Mouse (Mus musculus): Measurements from ENCODE around the gene Ercc8. TPM values are rescaled to one million over a fixed set of nuclear protein-coding genes. Genes with fewer than 3 reads are reported as not detected.

Gene Ercc8
- polyA plus RNA-seq, 1 experiment, result 20.2 TPM

GRCm38 (mm10) chr13:108229634-108230330 lies 71.3 kb downstream of the Ercc8 start:
- TF ChIP-seq CTCF (IDR thresholded peaks at IDR 0.05; ENCODE audit: borderline replicate concordance, insufficient read depth, low read depth, low read length) (no peak), POLR2A (IDR thresholded peaks at IDR 0.05; ENCODE audit: borderline replicate concordance, insufficient read depth, low read length) (no peak)
- no peaks in the 10 kb centered on the region for H3K4me1 ChIP-seq (ENCODE audit: control insufficient read depth, insufficient read depth, low read length)
- no peaks in the 10 kb centered on the region for H3K27me3 ChIP-seq (ENCODE audit: control insufficient read depth, insufficient read depth, low read length)
- H3K27ac ChIP-seq (ENCODE audit: insufficient read depth, low read length), result no peak overlapping the region
- no peak overlapping the region for H3K4me3 ChIP-seq (replicated peaks; ENCODE audit: insufficient read depth, low read depth, low read length)
- DNase-seq, result no peak
- WGBS, result 75% methylated on average over 6 of the region's 6 CpGs

GRCm38 (mm10) chr13:108240012-108240411 lies 81.5 kb downstream of the Ercc8 start:
- peak; percentile 21 to 27 for DNase-seq
- TF ChIP-seq POLR2A (IDR thresholded peaks at IDR 0.05; ENCODE audit: borderline replicate concordance, insufficient read depth, low read length) (no peak), CTCF (IDR thresholded peaks at IDR 0.05; ENCODE audit: borderline replicate concordance, insufficient read depth, low read depth, low read length) (no peak)
- no peak overlapping the region for H3K27ac ChIP-seq (ENCODE audit: insufficient read depth, low read length)
- WGBS, result 6% methylated on average over 4 of the region's 4 CpGs
- H3K27me3 ChIP-seq (ENCODE audit: control insufficient read depth, insufficient read depth, low read length), result no peaks in the 10 kb centered on the region; the same call in 1 of the 2 replicates
- no peak overlapping the region for H3K4me3 ChIP-seq (replicated peaks; ENCODE audit: insufficient read depth, low read depth, low read length)
- peaks cover 4% of the 10 kb centered on the region; the same call in 1 of the 2 replicates for H3K4me1 ChIP-seq (ENCODE audit: control insufficient read depth, insufficient read depth, low read length)

DNA sequence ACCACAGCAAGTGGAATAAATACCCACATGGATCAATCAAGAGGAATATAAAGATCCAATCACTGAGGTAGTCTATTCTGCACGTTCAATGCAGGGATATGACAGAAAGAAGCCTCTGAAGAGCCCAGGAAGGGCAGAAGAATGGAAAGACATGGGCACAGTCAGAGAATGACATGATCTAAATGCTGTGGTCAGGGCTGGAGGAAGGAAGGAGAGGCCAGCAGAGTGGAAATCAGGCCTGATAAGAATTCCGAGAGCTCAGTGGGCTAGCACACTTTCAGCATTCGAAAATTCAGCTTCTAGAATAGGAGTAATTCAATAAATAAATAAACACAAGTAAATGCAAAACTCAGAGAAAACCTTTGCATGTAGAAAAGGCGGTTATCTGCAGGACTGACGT lies 83.2 kb downstream of the Ercc8 start:
- Histone ChIP-seq H3K27me3 (ENCODE audit: control insufficient read depth, insufficient read depth, low read length) (no peaks in the 10 kb centered on the region), H3K27ac (ENCODE audit: insufficient read depth, low read length) (no peak overlapping the region), H3K4me3 (replicated peaks; ENCODE audit: insufficient read depth, low read depth, low read length) (no peak overlapping the region), H3K4me1 (ENCODE audit: control insufficient read depth, insufficient read depth, low read length) (peaks cover 4% of the 10 kb centered on the region; the same call in 1 of the 2 replicates)
- WGBS, result 90% methylated on average over 5 of the region's 5 CpGs
- TF ChIP-seq POLR2A (IDR thresholded peaks at IDR 0.05; ENCODE audit: borderline replicate concordance, insufficient read depth, low read length) (no peak), CTCF (IDR thresholded peaks at IDR 0.05; ENCODE audit: borderline replicate concordance, insufficient read depth, low read depth, low read length) (no peak)
- DNase-seq, result no peak

Other genes with a start within 250 kb of the Ercc8 start
- gene Smim15, start 114.3 kb upstream of the Ercc8 start, polyA plus RNA-seq (2012; rRNA removed), result 55.9 and 56.0 TPM in 2 replicates
- gene Ndufaf2, start 108 bp upstream of the Ercc8 start, polyA plus RNA-seq (2012; rRNA removed), result 46.0 and 62.4 TPM in 2 replicates
- gene Elovl7, start 55.7 kb downstream of the Ercc8 start, polyA plus RNA-seq (2012; rRNA removed), result 14.7 and 17.0 TPM in 2 replicates
- gene Depdc1b, start 157.6 kb downstream of the Ercc8 start, polyA plus RNA-seq (2012; rRNA removed), result 0.87 and 0.98 TPM in 2 replicates